Mouse (Mus musculus): ENCODE results near the gene Rab26.

Rab26 gene

DNA sequence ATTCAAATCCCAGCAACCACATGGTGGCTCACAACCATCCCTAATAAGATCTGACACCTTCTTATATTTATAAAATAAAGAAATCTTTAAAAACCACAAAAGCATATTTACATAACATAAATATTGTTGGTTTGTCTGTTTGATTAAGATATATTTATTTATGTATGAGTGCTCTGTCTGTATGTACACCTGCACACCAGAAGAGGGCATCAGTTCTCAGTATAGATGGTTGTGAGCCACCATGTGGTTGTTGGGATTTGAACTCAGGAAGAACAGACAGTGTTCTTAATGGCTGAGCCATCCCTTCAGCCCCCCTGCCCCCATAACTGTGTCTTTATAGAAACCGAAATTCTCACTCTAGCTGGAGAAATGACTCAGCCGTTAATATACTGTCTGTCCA, 11.2 kb upstream of the Rab26 start:
- no peak for DNase-seq

- no peak for DNase-seq
Observed at GRCm38 (mm10) chr17:24544613-24545012, 10.6 kb upstream of the Rab26 start.

GRCm38 (mm10) chr17:24540375-24540774, 6.4 kb upstream of the Rab26 start:
- peak; percentile 68 for DNase-seq

DNA sequence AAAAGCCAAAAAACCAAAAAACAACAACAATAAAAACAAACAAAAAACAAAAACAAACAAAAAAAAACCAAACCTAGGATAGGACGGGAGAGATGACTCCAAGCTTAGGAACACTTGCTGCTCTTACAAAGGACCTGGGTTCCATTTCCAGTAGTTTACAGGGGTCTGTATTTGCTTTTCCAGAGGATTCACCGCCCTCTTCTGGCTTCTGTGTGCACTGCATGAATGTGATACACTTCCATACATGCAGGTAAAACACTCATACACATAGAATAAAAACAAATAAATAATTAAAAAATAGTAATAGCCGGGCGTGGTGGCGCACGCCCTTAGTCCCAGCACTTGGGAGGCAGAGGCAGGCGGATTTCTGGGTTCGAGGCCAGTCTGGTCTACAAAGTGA, 4.9 kb upstream of the Rab26 start:
- DNase-seq = peak; percentile 80

DNA sequence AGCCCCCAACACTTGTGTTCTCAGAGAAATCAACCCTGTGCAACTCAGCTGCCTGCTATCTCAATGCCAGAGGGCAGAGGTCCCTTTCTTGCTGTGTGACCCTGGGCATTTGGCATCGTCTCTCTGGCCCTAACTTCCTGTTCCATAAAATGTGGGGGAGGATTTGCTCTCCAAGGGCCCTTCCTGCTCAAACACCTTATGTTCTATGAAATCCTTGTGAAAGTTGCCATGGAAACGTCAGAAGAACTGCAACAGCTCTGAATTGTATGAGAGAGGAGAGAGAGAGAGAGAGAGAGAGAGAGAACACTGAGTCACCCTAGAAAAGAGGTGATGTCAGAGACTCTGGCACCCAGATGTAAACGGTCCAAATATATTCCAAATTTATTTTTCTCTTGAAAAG, 3.5 kb upstream of the Rab26 start:
- no peak for DNase-seq

GRCm38 (mm10) chr17:24535300-24535699, 1.3 kb upstream of the Rab26 start:
- no peak for DNase-seq

DNA sequence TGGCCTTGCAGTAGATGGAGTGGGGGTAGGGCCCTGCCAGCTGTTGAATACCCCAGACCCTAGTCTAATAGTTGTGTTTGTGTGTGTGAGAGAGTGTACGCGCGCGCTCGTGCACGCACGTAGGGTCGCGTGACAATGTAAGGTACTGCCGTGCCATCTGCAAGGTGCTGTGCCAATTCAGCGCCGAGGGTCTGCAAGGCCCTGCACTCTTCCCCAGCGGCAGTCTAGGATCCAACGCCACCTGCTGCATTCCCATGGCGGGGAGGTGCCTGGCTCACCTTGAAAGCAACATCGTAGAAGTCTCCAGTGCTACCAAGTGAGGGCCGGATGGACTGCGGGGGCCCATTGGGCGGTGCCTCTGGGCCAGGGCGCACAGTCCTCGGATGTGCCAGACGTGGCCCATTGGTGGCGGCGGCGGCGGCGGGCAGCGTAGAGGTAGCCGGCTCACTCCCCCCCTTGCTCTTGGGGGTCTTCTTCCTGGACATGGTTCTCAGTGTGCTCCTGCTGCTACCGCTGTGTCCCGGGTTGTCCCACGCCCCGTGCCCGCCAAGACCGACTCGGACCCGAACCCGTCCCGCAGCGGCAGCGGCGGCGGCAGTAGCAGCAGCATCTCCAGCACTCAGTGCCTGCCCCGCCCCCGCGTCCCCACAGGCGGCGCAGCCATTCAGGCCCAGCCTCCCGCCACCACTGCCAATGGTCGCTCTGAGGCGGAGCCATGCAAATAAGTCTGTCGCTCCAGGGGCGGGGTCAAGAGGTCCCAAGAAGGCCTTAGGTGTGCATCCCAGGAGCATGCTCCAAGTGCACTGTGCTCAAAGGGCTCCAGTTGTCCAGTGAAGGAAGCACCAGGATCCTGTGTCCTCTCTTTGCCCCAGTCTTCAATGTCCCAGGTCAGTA, 664 bp downstream of the Rab26 start:
- DNase-seq = peak; percentile 89

DNA sequence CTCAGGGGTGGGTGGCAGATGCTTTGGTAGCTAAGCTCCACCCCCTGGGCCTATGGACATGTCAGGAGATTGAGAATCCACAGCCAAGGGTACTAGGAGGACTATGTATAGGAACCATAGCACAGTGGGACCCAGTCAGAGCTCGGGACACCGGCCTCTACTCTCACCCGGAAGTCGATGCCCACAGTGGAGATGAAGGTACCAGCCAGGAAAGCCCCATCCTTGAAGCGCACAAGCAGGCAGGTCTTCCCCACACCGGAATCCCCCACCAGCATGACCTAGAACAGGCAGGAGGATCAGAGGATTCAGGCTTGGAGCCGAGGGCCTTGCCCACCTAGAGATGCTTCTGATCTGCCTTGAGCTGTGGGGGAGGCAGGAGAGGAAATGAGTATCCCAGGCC, 2.0 kb downstream of the Rab26 start:
- DNase-seq = no peak

GRCm38 (mm10) chr17:24531064-24531463, 2.9 kb downstream of the Rab26 start:
- DNase-seq = no peak

DNA sequence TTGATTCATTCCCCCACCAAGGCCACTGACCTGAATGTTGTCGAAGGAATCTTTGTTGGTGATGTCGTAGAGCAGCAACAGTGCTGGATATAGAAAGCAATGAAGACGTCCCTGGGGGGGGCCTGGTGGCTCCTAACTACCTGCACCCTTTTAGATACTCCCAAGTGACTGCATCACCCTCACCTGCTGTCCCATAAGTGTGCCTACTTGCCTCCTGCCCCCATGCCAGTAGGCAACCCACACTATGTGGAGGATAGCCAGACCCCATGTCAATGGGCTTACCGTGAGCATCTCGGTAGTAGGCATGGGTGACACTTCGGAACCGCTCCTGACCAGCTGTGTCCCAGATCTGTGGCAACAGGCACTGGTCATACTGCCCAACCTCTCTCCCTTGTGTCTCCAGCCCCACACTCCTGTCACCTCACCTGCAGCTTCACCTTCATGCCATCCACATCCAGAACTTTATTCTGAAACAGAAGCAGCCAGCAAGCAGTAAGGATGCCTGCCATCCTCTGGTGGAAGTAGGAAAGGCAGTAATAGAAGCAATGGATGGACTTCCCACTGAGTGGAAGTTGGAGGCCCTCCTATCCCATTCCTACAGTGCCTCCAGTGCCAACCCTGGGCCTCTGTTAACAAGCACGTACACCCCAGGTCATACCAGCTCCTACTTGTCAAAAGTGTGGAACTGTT, 3.5 kb downstream of the Rab26 start:
- no peak for DNase-seq

DNA sequence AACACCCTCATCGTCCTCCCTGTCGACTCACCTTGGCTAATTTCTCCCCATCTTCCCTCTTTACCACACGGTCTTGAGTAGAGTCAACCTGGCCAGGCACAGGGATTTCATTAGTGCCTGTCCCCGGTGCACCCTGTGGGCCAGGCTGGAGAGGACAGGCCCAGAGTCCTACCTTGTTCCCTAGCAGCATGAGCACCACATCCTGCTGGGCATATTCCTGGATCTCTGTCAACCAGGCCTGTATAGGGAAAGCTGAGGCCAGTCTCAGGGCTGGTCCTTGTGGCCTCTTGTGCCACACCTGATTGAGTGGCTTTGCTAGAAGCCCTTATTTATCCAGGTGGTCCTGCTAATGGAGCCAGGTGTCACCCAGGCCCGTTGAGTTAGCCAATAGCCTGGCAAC, 4.1 kb downstream of the Rab26 start:
- DNase-seq = no peak

GRCm38 (mm10) chr17:24529007-24529451, 5.0 kb downstream of the Rab26 start:
- DNase-seq = peak; percentile 82

DNA sequence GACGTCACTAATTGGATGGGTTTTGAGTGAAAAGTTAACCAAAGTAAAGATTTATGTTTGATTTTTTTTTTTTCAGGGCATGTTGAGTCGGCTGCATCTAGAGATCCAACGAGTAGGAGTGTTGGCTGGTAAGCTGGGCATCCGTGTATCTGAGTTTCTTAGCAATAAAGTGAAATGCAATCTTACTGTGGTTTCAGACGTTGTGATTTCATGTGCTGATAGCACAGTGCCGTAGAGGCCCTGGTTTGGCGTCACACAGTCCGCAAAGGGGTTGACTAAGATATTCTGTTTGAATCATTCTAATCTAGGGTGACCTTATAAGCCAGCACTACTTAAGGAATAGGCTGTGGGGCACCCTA, 5.5 kb downstream of the Rab26 start:
- no peak for DNase-seq

- DNase-seq = peak; percentile 87
Observed at GRCm38 (mm10) chr17:24527723-24528559, 6.1 kb downstream of the Rab26 start, which contains the start of gene Traf7. Traf7 (minus strand) TSS chr17:24527938.

DNA sequence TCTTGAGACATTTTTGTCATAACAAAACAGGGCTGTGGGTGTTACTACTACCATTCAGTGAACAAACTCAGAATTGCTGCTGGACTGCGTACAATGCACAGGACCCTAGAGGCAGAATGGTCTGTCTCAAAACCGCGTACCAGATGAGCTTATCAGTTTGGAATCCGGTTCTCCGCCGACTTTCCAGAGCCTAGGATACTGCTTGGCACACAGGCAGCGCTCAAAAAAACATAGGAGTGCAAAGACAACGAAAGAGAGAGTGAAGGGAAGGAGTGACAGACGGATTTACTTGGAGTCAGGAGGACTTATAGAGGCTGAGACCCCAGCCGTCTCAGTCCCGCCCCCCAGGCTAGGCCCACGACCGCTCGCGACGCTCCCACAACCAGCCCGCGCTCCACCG, 6.7 kb downstream of the Rab26 start:
- no peak for DNase-seq

GRCm38 (mm10) chr17:24524734-24525133, 9.3 kb downstream of the Rab26 start:
- no peak for DNase-seq

- no peak for DNase-seq
Observed at GRCm38 (mm10) chr17:24520450-24520849, 13.6 kb downstream of the Rab26 start.

DNA sequence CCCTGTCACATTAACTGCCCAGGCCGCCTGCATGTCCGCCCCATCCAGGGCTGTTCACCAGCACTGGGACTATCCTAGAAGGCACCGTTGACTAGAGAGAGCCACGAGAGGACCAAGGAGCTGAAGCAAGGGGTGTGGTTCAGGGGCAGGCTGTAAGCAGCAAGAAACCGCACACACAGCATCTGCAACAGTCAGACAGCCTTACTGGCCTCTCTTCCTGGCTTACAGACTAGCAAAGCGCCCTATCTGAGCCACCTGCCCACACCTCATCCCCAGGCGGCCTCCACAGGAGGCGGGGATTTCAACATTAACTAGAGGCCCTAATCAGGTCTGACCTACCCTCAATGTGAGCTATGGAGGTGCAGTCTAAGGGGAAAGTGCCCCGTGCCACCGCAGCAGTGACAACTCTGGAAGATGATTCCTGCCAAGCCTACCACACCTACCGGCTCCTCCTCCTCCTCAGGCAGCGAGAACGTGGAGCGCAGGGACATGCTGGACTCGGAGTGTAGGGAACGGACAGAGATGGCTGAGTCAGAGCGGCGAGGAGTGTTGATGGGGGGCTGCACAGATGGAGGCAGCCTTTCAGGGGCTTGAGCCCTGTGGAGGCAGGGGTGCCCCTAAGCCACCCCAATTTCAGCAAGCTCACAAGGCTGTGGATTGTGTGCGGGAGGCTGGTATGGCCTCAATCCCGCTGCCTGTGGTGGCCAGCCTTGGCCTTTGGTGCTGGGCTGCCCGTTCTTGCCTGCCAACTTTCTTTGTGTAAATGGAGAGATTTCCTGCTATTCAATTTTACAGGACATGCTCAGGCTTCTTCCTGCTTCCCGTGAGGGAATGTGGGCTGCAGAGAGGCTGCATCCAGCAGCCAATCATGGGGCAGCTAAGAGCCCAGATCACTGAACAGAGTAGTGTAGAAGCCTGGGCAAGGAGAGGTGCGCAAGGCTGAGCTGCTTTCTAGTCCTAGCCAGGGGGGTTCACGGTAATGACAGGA, 19.4 kb downstream of the Rab26 start:
- no peak for DNase-seq

GRCm38 (mm10) chr17:24513609-24514008, 20.4 kb downstream of the Rab26 start:
- peak; percentile 59 for DNase-seq

- no peak for DNase-seq
Observed at GRCm38 (mm10) chr17:24507806-24508460, 26.1 kb downstream of the Rab26 start.

GRCm38 (mm10) chr17:24507129-24507664, 26.8 kb downstream of the Rab26 start:
- no peak for DNase-seq

All from thymus, postnatal 4 days (tissue).